In the genomic region with DNA sequence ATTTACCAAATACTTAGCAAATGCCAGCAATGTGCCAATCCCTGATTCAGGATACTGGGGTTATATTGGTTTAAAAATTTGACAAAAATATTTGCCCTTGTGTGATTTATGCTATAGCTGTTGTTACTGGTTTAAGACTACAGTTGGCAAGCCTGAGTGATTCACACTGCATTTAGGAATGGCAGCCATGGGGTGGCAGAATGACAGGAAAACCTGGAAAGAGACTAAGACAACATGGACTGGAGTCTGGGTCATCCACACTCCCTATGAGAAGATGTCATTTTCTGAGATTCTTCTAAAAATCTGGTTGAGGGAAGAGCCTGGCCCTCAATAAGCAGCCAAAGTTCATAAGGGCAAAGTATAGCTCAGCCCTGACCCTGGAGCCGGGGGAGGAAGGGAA, we compare ENCODE assay signal across 15 mouse cellular contexts.
"Had no signal": no experiment of that assay in that cellular context is flagged by ENCODE, and none has a peak within 500 bp of the region (broad histone marks: within the 10 kb centered on the region; RNA-seq: fewer than 3 reads in every experiment).

No protein-coding gene starts in this region.

- H3K4me1 ChIP-seq: neural tube, embryonic 15.5 days; stomach, embryonic 15.5 days had no signal

- H3K4me3 ChIP-seq: neural tube, embryonic 15.5 days; stomach, embryonic 15.5 days had no signal

- H3K36me3 ChIP-seq: neural tube, embryonic 15.5 days; stomach, embryonic 15.5 days had no signal

- H3K27ac ChIP-seq: neural tube, embryonic 15.5 days; stomach, embryonic 15.5 days; stomach, postnatal 0 days had no signal

- H3K27me3 ChIP-seq: neural tube, embryonic 15.5 days; stomach, embryonic 15.5 days had no signal

- H3K9ac ChIP-seq: neural tube, embryonic 15.5 days; stomach, embryonic 15.5 days had no signal

- DNase-seq: retina, postnatal 1 day; right cerebral cortex, adult 18-20 months; right cerebral cortex, postnatal 14 days; right cerebral cortex, postnatal 25 days; right cerebral cortex, postnatal 4 days; spleen, adult 18-20 months; thymus, adult 18-20 months; thymus, adult 2 months; thymus, postnatal 14 days; thymus, postnatal 25 days; thymus, postnatal 36 days; thymus, postnatal 4 days had no signal

- H3K4me2 ChIP-seq: neural tube, embryonic 15.5 days; stomach, embryonic 15.5 days had no signal

- H3K9me3 ChIP-seq: neural tube, embryonic 15.5 days; stomach, embryonic 15.5 days had no signal
